Mouse (Mus musculus) kidney, adult 9 months (tissue): Measurements from ENCODE around the gene Mybph.
A peak's percentile ranks its signal among the peaks of the same experiment; 100 is the strongest.

Source experiments
- DNase-seq: peaks from one replicate; pipeline ENCODE4 v3.0.0; 2022

Gene Mybph

GRCm38 (mm10) chr1:134212351-134212750, 19.1 kb downstream of the Mybph start:
- no peak for DNase-seq

- no peak for DNase-seq
These were observed 20.2 kb downstream of the Mybph start for GRCm38 (mm10) chr1:134213405-134213804.

GRCm38 (mm10) chr1:134215059-134215458, 21.8 kb downstream of the Mybph start:
- DNase-seq = no peak

GRCm38 (mm10) chr1:134215751-134216628, 22.7 kb downstream of the Mybph start:
- DNase-seq = no peak

GRCm38 (mm10) chr1:134216629-134216971, 23.4 kb downstream of the Mybph start:
- no peak for DNase-seq

- DNase-seq = peak; percentile 44
These were observed 23.8 kb downstream of the Mybph start for GRCm38 (mm10) chr1:134217028-134217481.

GRCm38 (mm10) chr1:134217942-134218341, 24.7 kb downstream of the Mybph start:
- no peak for DNase-seq

- DNase-seq = no peak
These were observed 26.4 kb downstream of the Mybph start for GRCm38 (mm10) chr1:134219608-134220007.

- DNase-seq = no peak
These were observed 27.9 kb downstream of the Mybph start for GRCm38 (mm10) chr1:134221172-134221571.

GRCm38 (mm10) chr1:134222122-134223055, 29.1 kb downstream of the Mybph start:
- peak; percentile 73 for DNase-seq

GRCm38 (mm10) chr1:134224649-134225227, 31.5 kb downstream of the Mybph start:
- no peak for DNase-seq

GRCm38 (mm10) chr1:134225375-134225774, 32.1 kb downstream of the Mybph start:
- no peak for DNase-seq

GRCm38 (mm10) chr1:134226739-134227138, 33.5 kb downstream of the Mybph start:
- DNase-seq = no peak

GRCm38 (mm10) chr1:134229806-134230575, 36.7 kb downstream of the Mybph start:
- no peak for DNase-seq

GRCm38 (mm10) chr1:134230638-134231228, 37.5 kb downstream of the Mybph start:
- no peak for DNase-seq

GRCm38 (mm10) chr1:134231270-134231669, 38.0 kb downstream of the Mybph start:
- no peak for DNase-seq

GRCm38 (mm10) chr1:134231681-134232080, 38.4 kb downstream of the Mybph start:
- DNase-seq = no peak

GRCm38 (mm10) chr1:134232326-134232725, 39.1 kb downstream of the Mybph start:
- DNase-seq = no peak

- DNase-seq = peak; percentile 45
These were observed 39.7 kb downstream of the Mybph start for GRCm38 (mm10) chr1:134232778-134233531.

GRCm38 (mm10) chr1:134233681-134234454, 40.6 kb downstream of the Mybph start:
- no peak for DNase-seq
